Mouse (Mus musculus): ENCODE data around the gene Ggnbp2. TPM values are rescaled to one million over a fixed set of nuclear protein-coding genes. Genes with fewer than 3 reads are reported as not detected.

Ggnbp2 gene
- polyA plus RNA-seq, 1 experiment from 2014 or later, result 93.3 TPM

Small RNA genes within 50 kb of the gene (microRNA-seq; reads per million reads assigned to microRNA genes)
- gene Gm23564, result not detected

Other genes starting within 250 kb of the Ggnbp2 start
- gene Mrm1, start 51.3 kb downstream of the Ggnbp2 start, polyA plus RNA-seq (2016; fragmentation: Nextera tagmentation; extraction: Ambion mirVana), result 8.9 and 10.5 TPM in 2 replicates
- 8.2 and 8.9 TPM in 2 replicates for gene Dhrs11, start 41.8 kb downstream of the Ggnbp2 start, polyA plus RNA-seq (2016; fragmentation: Nextera tagmentation; extraction: Ambion mirVana)
- gene Myo19, start 9.3 kb upstream of the Ggnbp2 start, polyA plus RNA-seq (2016; fragmentation: Nextera tagmentation; extraction: Ambion mirVana), result 8.2 and 8.8 TPM in 2 replicates
- gene Pigw, start 9.5 kb upstream of the Ggnbp2 start, polyA plus RNA-seq (2016; fragmentation: Nextera tagmentation; extraction: Ambion mirVana), result 1.9 and 2.8 TPM in 2 replicates
- 61.4 and 63.5 TPM in 2 replicates for gene Znhit3, start 45.5 kb upstream of the Ggnbp2 start, polyA plus RNA-seq (2016; fragmentation: Nextera tagmentation; extraction: Ambion mirVana)
- gene Car4, start 87.0 kb upstream of the Ggnbp2 start, polyA plus RNA-seq (2016; fragmentation: Nextera tagmentation; extraction: Ambion mirVana), result 4.8 and 5.7 TPM in 2 replicates